Mouse (Mus musculus): ENCODE results near the gene Ece2.

DNA sequence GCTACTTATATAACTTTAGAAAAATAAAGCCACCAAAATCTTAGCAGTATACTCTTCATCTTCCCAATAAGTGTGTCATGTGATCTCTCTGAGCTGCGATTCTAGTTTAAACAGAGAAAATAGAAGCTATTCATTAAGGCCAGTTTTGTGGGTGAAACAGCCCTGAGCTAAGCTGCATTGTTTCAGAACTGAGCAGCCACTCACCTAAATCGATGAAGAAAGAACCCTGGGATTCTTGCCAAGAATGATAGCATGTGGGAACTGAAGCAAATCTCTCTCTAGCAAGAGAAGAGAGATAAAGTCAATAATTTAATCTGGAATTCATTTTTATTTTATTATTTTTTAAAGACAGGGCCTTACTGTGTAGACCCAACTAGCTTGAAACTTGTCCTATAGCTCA is 6.4 kb upstream of the Ece2 start:
- TF ChIP-seq TAL1 (IDR thresholded peaks at IDR 0.05; ENCODE audit: low read length) (no peak), GATA1 (IDR thresholded peaks at IDR 0.05; ENCODE audit: low read length) (no peak)

Measured in erythroblast, embryonic 14.5 days (primary cell).